Mouse (Mus musculus): ENCODE results near the gene Gm5294.

Gm5294 gene

DNA sequence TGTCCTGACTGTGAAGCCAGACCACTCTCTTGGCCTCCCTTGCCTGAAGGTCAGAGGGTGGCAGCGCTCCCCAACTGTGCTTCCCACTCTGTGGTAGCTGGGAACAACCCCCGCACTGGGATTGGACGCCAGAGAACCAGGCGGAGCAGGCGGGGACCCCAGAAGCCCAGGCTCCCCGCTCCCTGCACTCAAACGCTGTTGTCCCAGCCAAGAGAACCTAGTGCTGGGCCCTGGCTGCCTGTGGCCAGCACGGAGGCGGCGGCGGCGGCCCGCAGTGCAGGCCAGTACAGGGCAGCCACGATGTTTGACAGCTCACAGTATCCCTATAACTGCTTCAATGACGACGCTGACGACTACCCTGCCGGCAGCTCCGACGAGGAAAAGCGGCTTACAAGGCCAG, at the start of gene Gm5294:
Gene Gm5294 (plus strand): TSS at position 301 of the 400 bp plus-strand sequence.
- CTCF ChIA-PET, result no interaction called here

GRCm38 (mm10) chr5:138775096-138775495, 44.8 kb upstream of the Gm5294 start:
- CTCF ChIA-PET, result no interaction called here

DNA sequence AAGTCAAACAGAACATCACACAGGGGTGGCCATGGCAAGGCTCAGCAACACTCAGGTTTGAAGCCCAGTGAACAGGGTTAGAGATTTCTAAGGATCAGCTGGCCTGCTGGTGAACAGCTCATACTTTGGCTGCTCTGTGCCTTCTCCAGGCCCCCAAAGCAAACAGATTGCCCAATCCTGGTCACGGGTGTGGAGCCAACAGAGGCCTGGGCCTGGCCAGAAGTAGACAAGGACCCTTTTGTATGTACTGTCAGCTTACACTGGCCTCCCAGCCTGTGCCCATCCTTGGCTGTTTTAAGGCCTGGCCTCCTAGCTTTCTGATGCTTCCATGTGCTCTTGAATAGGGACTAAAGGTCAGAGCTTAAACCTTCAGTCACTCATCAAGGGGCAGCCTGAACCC, 43.5 kb upstream of the Gm5294 start:
- CTCF ChIA-PET, result interaction anchor here (0.6 kb wide), 1 partner anchor 1641 kb away, joined by 20 read pairs; no protein-coding TSS in a partner anchor

DNA sequence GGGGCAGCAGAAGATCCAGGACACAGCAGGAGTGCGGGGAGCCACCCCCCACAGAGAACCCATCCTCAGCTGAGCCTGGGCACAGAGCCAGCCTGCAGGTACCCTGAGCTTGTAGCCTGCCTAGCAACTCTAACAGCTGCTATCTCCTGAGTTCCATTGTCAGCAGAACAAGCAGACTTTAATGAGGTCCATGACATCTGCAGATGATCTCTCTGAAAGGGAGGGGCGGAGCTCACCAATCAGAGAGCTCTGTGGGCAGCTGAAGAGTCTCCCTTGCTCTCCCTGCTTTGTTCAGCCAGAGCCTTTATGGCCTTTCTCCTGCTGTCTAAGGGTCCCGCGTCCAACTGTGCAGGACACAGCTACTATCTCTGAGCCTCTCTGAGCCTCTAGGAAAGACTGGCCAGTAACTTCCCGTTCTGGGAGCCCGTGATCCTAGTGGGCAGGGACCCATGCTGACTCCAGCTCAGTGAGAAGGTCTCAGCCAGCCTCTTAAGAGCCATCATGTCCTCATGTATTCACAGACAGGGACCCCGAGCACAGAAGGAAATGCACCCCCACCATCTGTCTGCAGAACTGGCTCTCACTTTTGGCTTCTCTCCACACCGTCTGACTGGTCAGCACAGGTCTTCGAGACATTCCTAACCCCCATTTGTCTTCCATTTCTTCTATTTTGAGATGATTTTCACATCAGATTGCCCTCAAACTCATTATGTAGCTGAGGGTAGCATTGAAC, 41.0 kb upstream of the Gm5294 start:
- CTCF ChIA-PET, result no interaction called here

DNA sequence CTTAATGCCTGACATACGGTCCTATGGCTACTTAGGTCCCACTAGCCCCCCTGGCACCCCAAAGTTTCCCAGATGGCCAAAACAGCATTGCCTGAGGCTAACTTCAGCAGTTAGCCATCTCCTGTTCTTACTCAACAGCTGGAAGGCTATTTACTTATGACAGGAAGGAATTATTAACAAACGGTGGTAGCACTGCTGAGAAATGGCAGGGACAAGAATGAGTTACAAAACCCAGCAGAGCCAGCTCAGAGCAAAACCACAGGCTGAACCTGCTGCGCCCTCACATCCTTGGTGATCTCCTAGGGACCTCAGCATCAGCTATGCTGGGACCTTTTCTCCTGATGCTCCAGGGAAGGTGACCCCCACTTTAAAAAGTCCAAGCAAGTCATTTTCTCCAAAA, 40.2 kb upstream of the Gm5294 start:
- CTCF ChIA-PET, result no interaction called here

DNA sequence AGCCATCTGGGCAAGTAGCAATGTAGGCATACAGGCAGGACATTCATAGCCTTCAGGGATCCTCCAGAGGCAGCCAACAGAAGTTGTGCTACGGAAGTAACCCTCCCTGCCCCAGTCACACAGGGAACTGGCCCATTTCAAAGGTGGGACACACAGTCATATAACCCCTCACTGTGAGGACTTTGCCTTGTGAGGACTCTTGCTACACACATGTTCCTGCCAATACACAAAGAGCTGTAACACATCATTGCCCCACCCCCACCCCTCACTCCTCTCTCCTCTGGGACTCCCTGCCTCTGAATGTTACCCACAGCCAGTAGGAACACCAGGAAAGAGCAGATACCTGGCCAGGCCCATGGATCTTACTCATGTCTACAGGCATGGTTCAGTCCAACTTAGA, 37.2 kb upstream of the Gm5294 start:
- CTCF ChIA-PET, result no interaction called here

DNA sequence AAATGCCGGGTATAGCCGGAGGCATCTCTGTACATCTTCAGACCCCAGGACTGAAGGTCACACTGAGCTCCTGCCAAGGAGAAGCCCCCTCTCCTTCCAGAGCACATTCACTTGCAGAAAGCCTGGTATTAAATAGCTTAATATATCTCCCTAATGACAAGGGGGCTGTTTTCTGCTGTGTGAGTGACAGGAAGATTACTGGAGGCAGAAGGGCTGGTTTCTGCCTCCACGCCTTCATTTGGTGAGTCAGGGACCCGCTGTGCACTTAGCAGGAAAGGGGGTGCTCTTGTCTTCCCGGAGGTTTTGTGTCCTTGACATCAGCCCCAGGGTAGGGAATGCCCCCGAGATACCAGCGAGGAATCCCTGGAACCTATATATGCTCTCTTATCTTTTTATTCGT, 36.7 kb upstream of the Gm5294 start:
- CTCF ChIA-PET, result no interaction called here

DNA sequence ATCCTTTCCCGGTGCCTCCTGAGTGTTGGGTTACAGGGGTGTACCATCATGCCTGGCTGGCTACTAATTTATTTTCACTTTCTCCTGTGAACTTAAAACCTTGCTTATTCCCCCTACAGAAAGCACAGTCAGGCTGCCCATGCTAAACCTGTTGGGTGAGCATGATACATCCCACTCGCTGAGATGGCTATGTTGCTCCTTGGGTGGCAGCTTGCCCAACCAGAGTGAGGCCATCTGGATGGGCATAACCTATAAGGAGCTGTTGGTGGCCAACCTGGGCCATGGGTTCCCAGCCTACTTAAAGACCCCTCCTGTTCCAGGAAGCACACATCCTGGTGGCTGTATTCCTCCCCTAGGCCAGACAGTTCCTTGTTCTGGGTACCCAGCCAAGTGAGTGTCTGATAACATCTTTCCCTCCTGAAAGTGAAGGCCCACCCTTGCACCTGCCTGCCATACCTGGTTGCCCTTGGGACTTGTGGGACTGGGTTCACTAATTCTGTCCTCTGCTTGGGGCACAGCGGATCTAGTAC, 33.8 kb upstream of the Gm5294 start:
- CTCF ChIA-PET, result no interaction called here

DNA sequence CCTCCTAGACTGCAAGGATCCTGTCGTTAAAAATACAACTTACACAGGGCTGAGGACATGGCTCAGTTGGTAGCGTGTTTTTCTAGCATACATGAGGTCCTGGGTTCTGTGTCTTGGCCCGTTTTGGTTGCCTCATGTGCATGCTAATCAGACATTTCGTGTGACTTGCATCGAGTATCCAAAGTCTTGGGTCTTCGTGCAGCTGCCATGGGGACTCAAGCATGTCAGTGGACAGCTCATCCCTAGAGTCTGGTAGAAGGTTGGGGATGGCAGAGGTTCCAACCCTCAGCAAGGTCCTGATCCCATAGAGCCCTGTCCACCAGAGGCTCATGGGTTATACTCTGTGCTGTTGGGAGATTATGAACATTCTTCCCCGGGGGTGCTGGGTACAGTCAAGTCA, 32.2 kb upstream of the Gm5294 start:
- CTCF ChIA-PET, result no interaction called here

DNA sequence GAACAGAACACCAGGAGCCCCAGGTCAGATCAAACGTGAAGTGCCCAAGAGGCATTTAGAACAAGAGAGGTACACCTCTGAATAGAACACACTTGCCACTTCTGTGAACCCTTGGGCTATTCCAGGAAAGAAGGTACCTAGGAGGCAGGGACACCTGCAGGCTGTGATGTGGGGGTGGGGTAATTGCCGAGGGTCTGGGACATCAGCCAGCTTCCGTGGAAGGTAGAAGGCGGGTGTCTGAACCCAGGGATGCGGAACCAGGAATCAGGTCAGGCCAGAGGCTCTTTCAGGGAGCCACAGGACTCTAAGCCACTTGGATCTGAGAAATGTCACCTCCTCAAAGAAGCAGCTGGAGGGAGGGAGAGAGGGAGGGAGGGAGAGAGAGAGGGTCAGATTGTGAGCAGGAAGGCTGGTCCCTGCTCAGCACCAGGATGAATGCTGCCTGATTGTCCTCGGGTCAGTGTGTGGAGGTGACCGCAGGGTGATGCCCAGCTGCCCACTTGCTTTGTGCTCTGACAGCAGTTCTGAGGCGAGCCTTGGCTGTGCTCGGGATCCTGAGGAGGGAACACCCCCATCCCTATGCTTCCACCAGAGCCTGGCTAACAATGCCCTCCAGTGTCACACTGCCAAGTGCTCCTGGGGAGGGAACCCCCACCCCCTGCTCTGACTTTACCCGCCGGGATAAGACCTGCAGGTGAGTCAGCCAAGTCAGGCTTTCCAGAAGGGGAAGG, 31.2 kb upstream of the Gm5294 start:
- CTCF ChIA-PET, result no interaction called here

GRCm38 (mm10) chr5:138790954-138791480, 28.9 kb upstream of the Gm5294 start:
- CTCF ChIA-PET, result no interaction called here

DNA sequence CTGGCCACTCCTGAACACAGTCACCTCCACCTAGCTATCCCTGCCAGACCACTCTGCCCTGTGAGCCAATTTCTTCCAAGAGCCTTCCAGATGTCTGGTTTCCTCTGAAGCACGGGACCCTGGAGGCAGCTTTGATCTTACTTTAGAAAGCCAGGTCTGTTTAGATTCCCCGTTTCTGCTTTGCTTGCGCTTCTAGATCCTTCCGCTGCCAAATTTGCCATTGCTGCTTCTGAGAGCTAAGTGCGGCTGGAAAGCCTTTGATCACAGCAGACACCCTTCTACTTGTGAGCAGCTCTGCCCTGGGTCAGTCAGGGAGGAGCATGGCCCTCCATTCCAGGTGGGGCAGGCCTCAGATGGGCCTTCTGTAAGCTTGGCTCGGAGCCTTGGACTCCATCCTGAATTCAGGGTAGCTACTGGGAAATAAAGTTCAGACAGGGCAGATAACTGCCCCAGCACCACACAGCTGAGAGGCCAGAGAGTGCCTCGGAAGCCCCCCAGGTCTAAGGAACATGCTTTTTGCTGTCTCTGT, 18.2 kb upstream of the Gm5294 start:
- CTCF ChIA-PET, result no interaction called here

DNA sequence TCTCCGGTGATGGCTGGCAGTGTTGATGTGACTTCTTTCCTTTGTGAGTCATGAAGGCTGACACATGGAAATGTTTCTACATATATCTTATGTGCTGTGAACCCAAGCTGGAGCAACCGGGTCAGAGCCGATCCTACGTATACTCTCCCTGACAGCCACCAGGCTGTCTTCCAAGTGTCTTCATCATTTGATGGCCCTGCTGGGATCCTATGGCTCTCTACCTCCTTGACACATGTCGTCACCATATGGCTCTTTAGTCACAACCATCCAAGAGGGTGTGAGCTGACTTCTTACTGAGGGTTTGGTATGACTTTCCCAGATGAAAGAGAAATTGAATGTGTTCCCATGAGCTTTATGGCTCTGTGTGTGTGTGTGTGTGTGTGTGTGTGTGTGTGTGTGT, 15.6 kb upstream of the Gm5294 start:
- CTCF ChIA-PET, result no interaction called here

DNA sequence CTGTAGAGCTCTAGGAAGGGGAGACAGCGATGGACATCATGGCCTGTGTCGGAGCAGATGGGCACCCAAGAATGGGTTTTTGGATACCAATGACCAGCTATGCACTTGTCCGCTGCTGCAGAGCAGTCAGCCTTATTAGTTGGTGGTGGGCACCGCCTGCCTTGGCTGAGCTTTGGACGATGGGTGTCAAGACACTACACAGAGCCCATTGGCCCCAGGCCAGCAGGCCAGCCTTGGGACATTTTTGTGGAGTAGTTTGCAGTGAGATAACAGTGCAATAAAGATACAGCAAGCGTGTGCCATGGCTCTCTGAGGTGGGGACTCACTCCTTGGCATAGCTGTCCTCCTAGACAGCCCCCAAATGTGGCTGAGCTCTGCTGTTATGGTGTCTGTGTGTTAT, 10.1 kb upstream of the Gm5294 start:
- CTCF ChIA-PET, result no interaction called here

GRCm38 (mm10) chr5:138820717-138821332, 945 bp downstream of the Gm5294 start:
- CTCF ChIA-PET, result no interaction called here

DNA sequence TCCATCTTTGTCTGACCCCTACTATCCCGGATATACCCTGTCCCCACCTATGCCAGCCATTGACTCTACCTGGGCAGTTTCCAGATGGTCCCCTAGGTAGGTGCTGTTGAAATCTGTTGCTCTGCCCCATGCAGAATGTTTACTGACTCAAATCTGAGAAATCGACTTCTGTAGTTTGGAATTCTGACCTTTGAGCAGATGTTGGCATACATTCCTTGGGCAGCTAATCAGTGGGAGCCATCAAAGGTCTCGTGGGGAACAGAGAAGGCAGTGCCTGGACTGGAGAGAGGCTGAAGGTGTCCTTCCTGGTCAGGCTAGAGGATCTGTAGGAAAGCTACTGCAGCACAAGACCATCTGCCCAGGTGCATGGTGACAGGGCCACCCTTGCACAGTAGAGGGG, 5.2 kb downstream of the Gm5294 start:
- CTCF ChIA-PET, result no interaction called here

- CTCF ChIA-PET, result no interaction called here
Observed at GRCm38 (mm10) chr5:138833406-138833805, 13.5 kb downstream of the Gm5294 start.

- CTCF ChIA-PET, result no interaction called here
Observed at GRCm38 (mm10) chr5:138834910-138835309, 15.0 kb downstream of the Gm5294 start.

DNA sequence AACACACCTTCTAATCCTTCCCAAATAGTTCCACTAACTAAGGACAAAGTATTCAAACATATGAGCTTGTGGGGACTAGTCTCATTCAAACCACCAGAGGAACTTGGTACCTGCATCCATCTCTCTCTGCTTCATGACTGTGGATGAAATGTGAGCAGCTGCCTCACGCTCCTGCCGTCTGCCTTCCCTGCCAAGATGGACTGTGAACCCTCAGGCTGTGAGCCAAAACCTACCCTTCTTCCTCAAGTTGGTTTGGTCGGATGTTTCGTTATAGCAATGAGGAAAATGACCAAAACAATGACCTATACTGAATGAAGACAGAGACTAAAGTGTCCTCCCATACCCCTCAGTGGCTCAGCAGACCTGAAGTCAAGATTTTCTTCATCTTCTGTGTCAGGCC, 21.1 kb downstream of the Gm5294 start:
- CTCF ChIA-PET, result no interaction called here

DNA sequence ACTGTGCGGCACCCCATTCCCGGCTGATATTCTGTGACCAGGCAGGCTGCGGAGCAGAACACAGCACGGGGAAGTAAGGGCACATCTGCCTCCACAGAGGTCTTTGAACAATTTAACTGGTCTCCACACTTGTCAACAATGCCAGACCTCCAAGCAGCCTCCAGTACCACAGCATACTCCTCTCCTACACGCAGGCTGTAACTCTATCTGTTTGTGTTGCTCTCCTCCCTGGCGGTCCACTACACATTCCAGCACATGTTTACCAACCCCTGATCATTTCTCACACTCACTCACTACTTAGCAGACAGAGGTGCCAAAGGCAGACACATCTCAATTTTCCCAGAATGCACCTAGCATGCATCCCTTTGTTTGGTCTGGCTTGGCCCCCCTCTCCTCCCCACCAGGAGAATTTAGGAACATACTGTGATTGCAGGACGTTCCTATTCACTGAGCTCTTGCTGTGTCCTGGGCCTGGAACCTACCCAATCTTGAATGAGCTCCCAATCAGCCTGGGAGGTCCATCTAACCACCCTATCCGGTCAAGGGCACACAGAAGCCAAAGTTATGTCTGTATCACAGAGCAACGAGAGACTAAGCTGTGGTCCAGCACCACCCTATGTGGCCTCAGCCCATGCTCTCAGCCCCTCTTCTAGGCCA, 23.4 kb downstream of the Gm5294 start:
- CTCF ChIA-PET, result no interaction called here

GRCm38 (mm10) chr5:138846506-138846905, 26.6 kb downstream of the Gm5294 start:
- CTCF ChIA-PET, result no interaction called here

- CTCF ChIA-PET, result interaction anchor here (0.8 kb wide), 1 partner anchor 10 kb away, joined by 5 read pairs; no protein-coding TSS in a partner anchor
Observed at GRCm38 (mm10) chr5:138848102-138848501, 28.2 kb downstream of the Gm5294 start.
